Mouse (Mus musculus) B cell, adult (primary cell): ENCODE measurements around the gene Acot10. TPM values are rescaled to one million over a fixed set of nuclear protein-coding genes. Genes with fewer than 3 reads are reported as not detected.

Experiments used
- total RNA-seq: library from RNA; stranded (reverse); gene quantifications from 4 replicates; pipeline ENCODE4 v1.2.4, GENCODE M21; 2023; ENCODE audit not compliant: inconsistent age

The Acot10 gene
- not detected in 4 replicates for total RNA-seq

DNA sequence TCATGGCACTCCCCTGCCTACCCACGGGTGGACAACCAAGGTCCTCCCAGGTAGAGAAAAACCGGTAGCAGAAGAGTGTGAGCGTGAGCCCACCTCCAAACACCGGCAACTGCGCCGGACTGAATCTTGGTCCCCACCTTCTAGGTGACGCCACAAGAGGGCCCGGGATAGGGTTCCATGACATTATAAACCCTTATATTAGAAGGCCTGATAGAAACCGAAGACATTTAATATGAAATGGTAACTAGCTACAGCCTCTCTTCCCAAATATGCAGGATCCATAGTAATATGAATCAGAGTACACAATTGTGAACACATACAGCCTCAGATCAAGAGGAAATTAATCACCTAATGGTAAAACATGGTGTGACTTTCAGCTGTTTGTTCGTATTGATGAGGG is at the start of gene Acot10:
Gene Acot10, minus strand, starts transcription at position 101 of the 400 bp plus-strand sequence.

Other genes starting within 250 kb of the Acot10 start
- 0.10 TPM in 1 of 4 replicates, not detected in the others for gene Cdh12, start 217.5 kb downstream of the Acot10 start, total RNA-seq